Mouse (Mus musculus): Measurements from ENCODE around the gene Vps8.

Vps8 gene

DNA sequence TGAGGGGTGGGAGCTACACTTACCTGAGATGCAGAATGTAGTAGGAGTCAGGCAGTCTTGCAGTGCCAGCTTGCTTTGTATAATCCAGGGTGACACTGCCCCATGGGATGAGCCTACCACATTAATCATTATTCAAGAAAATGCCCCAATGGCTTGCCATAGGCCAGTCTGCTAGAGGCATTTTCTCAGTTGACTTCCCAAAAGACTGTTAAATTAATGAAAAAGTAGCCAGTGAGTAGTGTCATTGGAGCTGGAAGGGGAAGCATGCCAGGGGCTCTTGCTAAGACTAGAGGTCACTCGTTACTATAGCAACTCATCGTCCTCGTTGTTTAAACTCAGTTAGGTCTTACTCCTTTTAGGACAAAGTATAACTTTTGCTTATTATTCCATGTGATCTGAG lies 130.6 kb downstream of the Vps8 start:
- no peak for DNase-seq (ENCODE audit: low spot score)

DNA sequence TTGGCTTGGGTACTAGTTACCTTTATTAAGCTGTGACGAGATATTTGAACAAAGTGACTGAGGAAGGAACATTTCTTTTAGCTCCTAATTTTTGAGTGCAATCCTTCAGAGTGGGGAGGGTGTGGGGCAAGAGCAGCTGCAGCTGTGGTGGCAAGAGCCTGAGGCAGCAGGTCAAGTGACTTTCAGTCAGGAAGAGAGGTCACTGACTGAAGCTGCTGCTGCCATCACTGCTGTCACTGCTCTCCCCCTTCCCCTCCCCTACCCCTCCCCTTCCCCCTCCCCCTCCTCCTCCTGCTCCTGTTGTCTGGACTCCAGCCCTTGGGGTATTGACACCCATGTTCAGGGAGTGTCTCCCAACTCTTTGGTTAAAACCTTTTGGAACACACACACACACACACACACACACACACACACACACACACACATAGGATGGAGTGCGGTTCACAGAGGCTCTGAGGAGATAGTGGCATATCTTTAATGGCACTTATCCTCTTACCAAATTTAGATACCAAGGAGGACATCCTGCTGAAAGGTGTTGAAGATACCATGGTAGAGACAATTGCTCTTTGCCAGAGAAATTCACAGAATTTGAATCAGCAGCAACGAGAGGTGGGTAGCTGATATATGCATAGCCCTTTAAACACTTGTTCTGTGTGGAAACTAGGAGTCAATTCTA lies 139.8 kb downstream of the Vps8 start:
- DNase-seq (ENCODE audit: low spot score), result no peak

DNA sequence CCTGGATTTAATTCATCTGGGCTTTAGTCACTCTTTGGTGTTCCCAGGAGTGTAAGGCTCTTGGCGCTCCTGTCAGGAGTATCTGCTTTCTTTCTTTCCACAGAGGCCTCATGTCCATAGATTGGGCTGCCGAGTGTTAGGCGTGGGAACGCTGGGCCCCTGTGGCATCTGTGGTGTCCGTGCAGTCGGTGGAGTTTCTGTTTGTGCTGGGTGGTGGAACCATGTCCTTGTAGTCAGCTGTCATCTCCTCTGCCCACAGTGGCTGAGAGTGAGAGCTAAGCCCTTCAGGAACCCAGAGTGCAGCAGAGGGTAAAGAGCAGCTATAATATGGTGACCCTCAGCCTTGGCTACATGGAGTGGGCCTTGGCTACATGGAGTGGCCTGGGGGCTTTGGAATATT lies 140.4 kb downstream of the Vps8 start:
- DNase-seq (ENCODE audit: low spot score), result no peak

DNA sequence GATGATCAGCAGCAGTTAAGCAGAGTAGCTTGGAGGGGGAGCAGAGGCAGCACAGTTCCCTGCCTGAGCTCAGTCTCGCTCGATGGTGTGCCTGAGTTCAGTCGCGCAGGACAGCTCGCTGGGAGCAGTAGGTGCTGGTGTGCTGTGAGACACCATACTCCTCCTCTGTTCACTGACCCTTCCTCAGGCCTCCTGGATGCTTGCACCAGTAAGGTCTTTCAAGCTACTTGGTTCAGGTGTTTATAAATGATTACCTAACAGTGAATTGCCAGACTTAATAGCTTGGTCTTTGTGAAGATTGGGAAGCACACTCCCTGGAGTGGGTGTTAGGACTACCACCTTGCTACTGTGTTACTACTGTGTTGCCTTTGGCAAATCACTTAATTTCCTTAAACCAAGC lies 144.2 kb downstream of the Vps8 start:
- DNase-seq (ENCODE audit: low spot score), result no peak

DNA sequence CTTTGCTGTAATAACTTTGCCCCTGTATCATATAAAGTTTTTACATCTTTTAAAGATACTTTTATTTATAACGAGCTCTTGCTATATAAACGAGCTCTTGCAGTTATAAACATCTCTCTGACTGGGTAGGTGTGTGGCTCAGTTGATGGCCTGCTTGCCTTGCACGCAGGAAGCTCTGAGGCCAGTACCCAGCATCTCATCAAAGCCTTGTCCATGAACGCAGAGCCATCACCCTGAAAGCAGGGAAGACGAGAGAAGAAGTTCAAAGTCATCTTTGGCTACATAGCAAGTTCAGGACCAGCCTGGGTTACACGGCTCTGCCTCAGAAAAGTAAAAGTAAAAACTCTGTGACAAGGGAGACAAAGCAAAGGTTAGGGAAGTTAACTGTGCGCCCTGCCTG lies 147.0 kb downstream of the Vps8 start:
- no peak for DNase-seq (ENCODE audit: low spot score)

DNA sequence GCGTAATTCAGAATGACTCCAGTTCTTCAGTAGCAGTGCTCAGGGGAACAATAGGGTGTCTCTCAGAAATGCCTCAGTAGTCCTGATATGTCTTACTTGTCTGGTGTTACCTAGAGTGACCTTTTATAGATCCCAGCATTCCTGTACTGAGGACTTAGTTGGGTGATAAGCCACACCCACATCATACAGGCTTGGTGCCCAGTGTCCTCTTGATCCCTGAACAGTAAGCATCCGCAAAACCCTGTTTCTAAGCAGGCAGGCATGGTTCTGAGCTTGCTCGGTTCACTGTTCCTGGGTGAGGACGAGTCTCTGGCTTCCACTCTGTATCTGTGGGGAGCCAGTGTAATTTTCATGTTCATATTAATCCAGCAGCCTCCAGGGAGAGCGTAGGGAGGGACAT lies 147.9 kb downstream of the Vps8 start:
- DNase-seq (ENCODE audit: low spot score), result no peak

DNA sequence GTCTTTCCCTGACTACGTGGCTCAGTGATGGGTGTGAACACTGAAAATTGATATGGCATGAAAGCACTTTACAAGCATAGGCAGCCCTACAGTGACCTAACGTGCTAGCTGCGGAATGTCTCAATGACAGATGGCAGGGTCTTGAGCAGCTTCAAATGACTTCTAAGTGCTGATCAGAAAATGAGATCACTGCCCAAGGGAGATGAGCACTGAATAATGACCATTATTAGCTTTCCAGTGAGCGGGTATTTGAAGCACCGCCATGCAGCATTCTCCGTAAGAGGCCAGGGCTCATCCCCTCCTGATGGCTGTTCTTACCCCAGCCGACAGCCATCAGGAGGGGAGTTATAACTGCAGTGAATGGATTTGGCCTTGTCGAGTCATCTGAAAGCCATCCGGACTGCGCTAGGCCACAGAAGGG lies 153.1 kb downstream of the Vps8 start:
- DNase-seq (ENCODE audit: low spot score), result no peak

DNA sequence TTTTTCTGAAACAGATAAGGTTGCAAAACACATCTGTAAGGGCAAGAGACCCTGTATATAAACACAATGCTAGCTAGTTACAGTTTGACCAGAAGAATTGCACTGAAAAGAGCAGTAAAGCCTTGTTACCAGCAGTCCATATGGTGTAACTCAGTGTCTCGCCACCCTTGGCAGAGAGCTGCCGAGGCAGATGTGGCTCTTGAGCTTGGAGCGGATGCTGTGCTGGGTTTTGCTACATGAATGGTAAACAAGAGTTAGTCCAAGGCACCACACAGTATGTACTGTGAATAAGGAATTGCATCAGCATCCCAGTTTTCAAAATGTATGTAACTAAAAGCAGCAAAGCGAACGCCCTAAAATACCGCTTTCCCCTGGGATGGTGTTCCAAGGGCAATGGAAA lies 166.2 kb downstream of the Vps8 start:
- DNase-seq (ENCODE audit: low spot score), result no peak

DNA sequence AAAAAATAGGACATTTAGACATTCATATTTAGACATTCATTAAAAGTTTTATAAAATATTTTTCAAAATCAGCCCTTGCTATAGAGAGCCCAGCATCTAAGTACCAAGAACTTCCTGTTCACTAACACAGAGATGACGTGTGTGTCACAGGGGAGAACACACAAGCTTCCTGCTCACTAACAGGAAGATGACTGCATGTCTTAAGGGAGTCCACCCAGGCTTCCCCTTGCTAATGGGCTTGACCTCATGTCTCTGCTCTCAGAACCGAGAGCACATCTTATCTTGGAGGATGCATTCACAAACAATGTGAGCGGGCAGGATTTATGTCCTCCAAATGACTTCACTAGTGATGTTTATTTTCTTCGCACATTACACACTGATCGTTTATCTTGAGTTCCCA lies 167.9 kb downstream of the Vps8 start:
- no peak for DNase-seq (ENCODE audit: low spot score)

DNA sequence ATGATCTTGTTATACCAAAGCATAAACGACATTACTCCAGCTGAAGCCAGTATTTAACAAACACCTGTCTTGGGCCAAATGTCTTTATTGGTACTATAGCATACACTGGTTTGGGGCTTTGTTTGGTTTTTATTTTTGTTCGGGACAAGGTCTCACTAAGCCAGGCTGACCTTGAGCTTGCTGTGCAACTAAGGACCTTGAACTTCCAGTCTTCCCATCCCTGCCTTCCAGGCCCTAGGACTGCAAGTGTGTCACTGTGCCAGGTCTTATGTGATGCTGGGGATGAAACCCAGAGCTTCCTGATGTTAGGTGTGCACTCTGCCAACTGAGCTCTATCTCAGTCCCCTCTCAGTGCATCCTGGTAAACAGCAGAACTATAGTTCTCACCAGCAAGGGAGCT lies 168.6 kb downstream of the Vps8 start:
- DNase-seq (ENCODE audit: low spot score), result no peak

DNA sequence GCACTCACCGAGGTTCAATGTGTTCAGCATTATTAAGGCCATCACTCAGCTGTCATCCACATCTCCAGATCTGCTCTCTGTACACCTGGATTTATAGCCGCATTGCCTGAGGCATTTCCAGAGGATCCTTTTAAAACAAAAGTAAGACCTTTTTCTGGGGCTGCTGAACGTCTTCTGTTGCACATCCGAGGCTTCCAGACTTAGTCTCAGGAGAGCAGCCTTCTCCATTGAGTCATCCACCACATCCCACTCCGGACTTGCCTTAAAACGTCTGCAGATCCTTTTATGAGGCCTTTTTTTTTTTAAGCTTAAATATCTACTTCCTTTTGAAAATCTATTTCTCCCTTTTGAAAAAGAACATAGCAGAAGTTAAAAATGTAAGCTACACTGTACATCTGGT lies 172.6 kb downstream of the Vps8 start:
- no peak for DNase-seq (ENCODE audit: low spot score)

DNA sequence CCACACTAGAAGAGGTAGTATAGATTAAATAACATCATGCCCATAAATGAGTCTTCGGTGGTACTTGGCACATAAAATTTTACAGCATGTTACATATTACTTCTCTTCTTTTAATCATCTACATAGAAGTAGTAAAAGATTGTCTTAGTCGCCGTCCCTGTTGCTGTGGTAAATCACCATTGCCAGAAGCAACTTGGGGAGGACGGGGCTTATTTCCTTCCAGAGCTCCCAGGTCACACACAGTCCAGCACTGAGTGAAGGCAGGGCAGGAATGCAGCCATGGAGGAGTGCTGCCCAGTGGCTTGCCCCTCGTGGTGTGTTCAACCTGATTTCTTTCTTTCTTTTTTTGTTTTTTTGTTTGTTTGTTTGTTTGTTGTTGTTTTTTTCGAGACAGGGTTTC lies 181.4 kb downstream of the Vps8 start:
- DNase-seq (ENCODE audit: low spot score), result no peak

DNA sequence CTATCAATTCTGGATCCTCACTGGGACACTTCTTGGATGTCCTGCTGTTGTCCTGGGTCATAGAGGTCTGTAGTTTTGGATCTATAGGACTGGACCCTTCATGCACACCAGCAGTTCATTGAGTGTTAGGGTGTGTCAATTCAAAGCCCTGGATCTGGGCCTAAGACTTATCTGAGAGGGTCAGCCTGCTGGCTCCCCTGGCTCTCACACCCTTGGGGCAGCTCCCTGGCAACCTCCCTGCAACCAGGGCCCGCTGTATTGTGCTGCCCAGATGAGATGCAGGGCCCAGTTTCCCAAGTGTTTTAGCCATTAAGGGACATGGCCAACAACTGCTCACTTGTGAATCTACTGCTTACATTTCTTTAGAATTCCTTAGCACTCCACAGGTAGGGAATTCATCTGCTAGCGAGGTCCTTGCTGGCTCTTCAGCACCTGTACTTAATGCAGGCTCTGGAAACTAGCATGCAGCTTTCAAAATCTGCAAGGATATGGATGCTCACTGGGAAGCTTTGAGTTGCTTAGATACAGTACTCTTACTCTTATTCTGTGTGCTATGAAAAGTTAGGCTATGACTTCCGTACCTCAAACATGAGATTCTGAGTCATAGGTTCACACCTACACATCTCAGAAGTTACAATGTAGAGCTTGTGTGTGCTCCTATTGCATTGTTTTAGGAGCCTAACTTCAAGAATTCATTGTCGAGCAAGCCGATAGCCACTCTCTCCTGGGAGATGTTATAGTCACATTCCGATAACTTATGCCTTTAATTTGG lies 183.5 kb downstream of the Vps8 start:
- DNase-seq (ENCODE audit: low spot score), result no peak

DNA sequence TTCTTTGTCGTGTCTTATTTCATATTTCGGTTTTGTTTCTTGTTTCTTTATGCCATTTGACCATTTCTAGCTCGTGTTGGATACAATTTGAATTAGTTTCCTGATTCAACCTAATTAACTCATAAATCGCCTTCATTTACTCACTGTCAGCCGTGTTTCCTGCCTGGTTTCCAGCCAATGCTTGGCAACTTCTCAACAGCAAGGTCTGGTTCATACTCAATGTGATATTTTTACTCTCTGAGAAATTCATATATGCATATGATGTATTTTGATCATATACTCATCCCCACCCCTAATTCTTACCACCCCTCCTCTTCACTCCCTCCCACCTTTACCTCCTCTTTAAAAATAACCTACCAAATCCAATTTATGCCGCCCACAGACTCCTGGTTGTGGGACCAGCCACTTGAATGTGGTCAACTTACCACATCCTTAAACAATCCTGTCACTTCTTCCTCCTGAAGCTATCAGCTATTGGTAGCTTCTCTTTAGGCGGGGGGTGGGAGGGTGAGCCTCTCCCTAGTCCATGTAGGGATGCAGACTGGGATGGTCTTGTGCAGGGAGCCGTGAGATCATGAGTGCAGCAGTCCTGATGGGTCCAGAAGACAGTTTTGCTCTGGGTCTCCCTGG lies 184.2 kb downstream of the Vps8 start:
- DNase-seq (ENCODE audit: low spot score), result no peak

DNA sequence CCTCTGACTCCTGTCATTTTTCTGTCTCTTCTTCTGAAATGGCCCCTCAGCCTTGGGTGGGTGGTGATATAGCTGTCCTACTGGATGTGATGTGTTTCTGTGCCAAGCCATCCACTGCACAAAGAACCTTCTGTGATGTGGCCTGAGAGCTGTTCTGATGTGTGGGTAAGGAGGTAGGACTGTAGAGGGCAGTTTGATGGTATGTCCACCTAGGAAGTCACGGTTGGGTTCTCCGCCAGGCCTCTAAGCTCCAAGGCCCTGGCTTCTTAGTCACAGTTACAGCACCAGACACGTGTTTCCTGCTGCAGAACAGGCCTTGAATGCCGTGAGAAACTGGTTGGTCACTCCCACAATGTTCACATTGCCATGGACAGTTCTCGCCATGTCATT lies 184.7 kb downstream of the Vps8 start:
- DNase-seq (ENCODE audit: low spot score), result no peak

DNA sequence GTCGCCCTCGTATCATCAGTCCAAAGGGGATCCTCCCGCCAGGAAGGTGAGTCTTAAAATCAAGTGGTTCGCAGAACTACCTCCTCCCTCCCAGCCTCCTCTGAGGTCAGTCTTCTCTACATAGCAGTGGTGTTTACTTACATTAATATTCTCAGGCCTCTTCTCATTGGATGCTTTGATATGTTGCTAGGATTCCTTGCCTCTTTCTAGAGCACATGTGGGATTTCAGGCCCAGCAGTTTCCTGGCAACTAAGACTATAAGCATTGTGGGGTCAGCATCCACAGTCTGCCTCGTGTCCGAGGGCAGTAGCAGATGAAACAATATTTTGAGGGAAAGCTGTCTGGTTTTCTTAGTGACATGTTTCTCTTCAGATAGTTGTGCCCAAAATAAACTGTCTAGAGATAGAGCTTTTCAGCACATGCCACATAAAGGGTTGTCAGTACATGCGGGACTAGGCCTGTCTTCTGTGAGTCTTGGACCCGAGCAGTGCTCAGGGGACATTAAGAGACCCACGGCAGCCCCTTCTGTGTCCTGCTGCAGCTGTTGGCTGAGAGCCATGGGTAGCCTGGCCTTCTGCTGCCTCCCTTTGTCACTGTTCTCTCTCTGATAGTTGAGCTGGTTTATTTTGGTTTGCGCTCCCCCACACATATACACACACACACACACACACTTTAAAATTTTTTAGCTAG lies 185.4 kb downstream of the Vps8 start:
- DNase-seq (ENCODE audit: low spot score), result no peak

DNA sequence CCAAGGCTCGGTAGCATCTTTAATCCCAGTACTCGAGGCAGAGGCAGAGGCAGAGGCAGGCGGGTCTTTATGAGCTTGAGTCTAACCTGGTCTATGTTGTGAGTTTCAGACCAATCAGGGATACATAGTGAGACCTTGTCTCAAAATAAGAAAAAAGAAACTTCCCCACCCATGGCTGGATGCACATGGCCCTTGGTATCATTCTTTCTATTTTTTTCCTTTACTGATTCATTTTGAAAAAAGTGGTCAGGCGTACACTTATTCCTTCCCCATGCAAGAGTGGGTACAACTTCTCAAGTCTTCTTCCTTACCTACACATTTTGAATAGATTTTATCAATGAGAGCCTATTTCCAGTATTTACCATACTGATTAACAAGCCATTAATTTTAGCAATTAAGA lies 187.6 kb downstream of the Vps8 start:
- no peak for DNase-seq (ENCODE audit: low spot score)

DNA sequence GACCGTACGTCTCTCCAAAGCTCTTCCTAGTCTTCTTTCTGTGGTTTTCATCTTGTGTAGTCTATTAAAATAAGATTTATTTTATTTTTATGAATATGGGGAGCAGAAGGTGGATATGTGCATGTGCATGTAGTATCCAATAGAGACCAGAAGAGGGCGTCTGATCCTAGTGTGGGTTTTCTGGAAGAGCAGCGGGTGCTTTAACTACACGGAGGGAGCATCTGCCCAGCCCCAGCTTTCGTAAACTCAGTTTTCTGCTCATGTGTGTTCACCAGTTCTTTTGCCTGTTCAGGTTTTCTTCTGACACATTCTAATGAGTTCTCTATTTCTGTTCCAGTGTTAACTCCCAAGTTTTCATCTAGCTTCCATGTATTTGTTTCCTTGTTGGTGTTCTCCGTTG lies 192.9 kb downstream of the Vps8 start:
- DNase-seq (ENCODE audit: low spot score), result no peak

DNA sequence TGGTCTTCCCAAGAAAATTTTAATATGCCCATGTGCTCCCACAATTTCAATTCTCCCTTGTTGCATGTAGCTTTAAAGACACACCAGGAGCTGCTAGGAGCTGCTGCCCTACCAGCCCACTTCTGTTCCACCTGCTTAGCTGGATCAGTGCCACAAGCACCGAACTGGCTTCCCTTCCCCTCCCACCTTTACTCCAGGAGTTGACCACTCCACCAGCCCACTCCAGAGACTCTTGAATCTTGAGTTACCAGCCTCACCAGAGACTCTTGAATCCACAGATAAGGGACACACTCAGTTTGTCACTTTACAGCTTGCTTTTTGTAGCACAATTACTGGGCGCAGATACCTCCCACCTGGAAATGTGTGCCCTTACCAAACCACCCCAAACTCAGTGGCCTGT lies 197.7 kb downstream of the Vps8 start:
- no peak for DNase-seq (ENCODE audit: low spot score)

DNA sequence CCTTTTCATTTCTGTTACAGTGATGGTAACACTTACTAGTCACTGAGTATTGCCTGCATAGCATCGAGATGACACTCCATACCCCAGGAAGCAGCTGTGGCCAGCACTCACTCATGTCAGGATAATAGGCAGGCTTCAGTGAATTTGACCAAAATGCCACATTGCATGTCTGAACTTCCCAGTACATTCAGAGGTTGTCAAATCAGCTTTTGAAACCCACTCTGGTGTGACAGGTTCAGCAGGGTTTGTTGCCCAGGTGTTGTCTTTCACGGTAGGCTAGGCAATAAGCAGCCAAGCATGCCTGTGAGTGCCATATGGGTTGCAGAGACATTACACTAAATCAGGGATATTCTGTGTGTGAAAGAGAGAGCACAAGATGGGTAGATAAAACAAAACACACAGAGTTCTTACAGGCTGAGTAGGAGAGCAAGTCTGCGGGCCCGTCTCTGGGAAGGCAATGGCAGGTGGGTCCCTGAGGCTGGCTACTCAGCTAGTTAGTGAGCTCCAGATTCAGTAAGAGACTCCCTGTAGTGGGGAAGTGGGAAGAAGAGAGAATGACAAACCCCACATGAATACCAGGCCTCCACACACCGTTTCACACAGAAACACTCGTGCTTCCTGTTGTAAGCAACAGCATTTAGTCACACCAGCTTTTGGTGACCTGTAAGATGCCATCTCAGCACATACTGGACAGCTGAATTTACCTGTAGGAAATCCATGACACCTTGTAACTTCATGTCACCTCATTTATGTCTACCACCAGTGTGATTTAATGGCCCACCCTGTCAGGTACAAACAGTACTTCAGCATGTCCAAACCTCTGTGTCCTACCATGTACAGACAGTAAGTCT lies 203.1 kb downstream of the Vps8 start:
- no peak for DNase-seq (ENCODE audit: low spot score)

DNA sequence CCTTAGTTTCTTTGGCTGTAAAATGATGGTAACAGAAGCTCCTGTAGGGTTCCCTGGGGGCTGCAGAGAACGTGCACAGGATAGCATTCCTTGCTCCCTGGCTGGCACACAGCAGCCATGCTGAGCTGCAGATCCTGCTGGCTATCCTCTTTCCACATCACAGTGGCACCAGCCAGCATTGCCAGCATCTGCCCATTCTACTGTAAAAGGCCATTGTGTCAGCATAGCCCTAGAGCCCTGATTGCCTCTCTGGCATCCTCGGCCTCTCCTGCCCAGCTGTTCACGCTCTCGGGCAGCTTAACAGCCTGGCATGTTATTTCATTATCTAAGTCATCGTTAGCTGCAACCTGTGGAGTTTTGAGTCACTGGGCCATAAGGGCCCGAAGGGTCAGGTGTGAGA lies 204.3 kb downstream of the Vps8 start:
- no peak for DNase-seq (ENCODE audit: low spot score)

DNA sequence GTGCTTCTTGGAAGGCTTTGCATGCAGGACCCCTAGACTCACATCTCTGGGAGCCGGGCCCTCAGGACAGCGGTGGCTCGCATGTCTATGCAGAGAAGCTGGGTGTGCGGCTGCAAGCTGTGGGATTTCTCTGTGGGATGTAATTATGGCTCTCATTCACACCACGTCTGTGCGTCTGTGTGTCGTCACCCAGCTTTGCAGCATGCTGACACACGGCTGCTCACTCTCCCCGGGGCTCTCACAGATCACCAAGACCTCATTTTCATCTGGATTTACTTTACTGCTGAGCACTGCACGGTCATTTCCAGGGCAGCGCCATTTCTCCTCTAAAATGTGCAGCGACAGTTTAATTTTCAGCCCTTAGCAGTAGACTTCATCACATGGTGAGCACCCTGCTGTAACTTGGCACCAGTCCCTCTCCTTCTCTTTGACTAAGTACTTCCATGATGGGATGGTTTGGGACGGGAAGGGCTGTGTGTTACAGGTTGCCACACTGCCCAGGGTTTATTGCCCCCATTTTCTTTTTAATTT lies 205.2 kb downstream of the Vps8 start:
- DNase-seq (ENCODE audit: low spot score), result no peak

Data from ovary, adult 18-20 months (tissue).